Mouse (Mus musculus) C2C12 (cell line): ENCODE data around the gene Adam30.

ENCODE experiments used
- CTCF ChIP-seq: IDR thresholded peaks from one replicate; pipeline ENCODE4 v1.5.1; 2011; ENCODE audit not compliant: control insufficient read depth, insufficient read depth, insufficient read length
- MAX ChIP-seq: IDR thresholded peaks from one replicate; pipeline ENCODE4 v1.6.1; 2011; ENCODE audit warnings: mild to moderate bottlenecking, control low read depth
- USF1 ChIP-seq: IDR thresholded peaks from one replicate; pipeline ENCODE4 v1.6.1; 2011; ENCODE audit warnings: low read depth, mild to moderate bottlenecking, control low read depth, moderate library complexity

DNA sequence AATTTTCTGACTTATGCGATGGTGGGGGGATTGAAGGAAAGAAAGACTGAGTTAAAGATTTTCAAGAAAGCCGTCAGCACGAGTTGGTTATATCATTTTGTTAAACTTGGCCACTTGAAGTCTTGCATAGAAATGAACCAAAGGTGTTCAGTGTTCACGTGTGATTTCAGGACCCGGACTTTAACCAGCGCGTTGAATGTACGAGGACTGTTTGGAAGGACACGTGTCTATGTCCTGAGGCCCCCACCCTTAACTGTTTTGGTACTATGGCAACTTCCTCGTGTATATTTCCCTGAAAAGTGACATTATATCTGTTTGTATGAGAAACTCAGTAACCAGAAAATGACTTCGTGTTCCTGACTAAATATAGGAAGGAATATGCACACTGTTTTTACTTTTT, 10.5 kb upstream of the Adam30 start:
- TF ChIP-seq CTCF (no peak), USF1 (no peak), MAX (no peak)
